Mouse (Mus musculus): ENCODE results near the gene Axin2.

The Axin2 gene

GRCm38 (mm10) chr11:108981012-108981411 is 60.9 kb downstream of the Axin2 start:
- no peak for DNase-seq

GRCm38 (mm10) chr11:108983409-108984064 is 63.4 kb downstream of the Axin2 start:
- no peak for DNase-seq

- no peak for DNase-seq
Observed at GRCm38 (mm10) chr11:108984711-108985419, 64.7 kb downstream of the Axin2 start.

GRCm38 (mm10) chr11:108985836-108986235 is 65.7 kb downstream of the Axin2 start:
- no peak for DNase-seq

GRCm38 (mm10) chr11:108987226-108987625 is 67.1 kb downstream of the Axin2 start:
- no peak for DNase-seq

GRCm38 (mm10) chr11:108987705-108988104 is 67.6 kb downstream of the Axin2 start:
- no peak for DNase-seq

- DNase-seq: no peak
Observed at GRCm38 (mm10) chr11:108988258-108988657, 68.1 kb downstream of the Axin2 start.

- no peak for DNase-seq
Observed at GRCm38 (mm10) chr11:108989940-108990339, 69.8 kb downstream of the Axin2 start.

- no peak for DNase-seq
Observed at GRCm38 (mm10) chr11:108993414-108993813, 73.3 kb downstream of the Axin2 start.

- no peak for DNase-seq
Observed at GRCm38 (mm10) chr11:108995196-108995989, 75.2 kb downstream of the Axin2 start.

GRCm38 (mm10) chr11:108995990-108996533 is 75.9 kb downstream of the Axin2 start:
- no peak for DNase-seq

GRCm38 (mm10) chr11:108997816-108998215 is 77.7 kb downstream of the Axin2 start:
- DNase-seq: no peak

All from cerebellum, adult 9-11 months (tissue).